ENCODE assay signal across 25 mouse cellular contexts in the genomic region with DNA sequence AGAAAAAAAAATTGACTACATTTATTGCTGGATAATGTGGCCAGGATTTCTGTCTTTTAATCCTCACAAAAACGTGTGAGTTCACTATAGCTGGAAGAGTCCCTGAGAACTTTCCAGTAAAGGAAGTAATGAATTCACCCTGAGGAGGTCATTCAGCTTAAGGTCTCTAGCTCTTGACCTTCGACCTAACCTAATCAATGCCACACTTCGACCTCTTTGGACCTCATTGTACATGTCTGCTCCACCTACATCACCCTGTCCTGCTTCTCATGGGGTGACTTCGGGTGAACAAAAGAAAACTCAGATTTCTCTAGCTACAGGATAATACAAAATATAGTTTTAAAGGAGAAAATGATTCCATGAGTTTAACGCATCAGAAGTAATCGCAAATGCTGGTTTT.
"Had no signal": no experiment of that assay in that cellular context is flagged by ENCODE, and none has a peak within 500 bp of the region (broad histone marks: within the 10 kb centered on the region; RNA-seq: fewer than 3 reads in every experiment).

No protein-coding gene starts in this region.

- H3K4me3 ChIP-seq: heart, adult 2 months; heart, embryonic 10.5 days; heart, embryonic 12.5 days; hindbrain, embryonic 10.5 days; hindbrain, embryonic 12.5 days; intestine, embryonic 15.5 days; layer of hippocampus, adult 2 months; left cerebral cortex, adult 2 months; limb, embryonic 12.5 days; liver, embryonic 12.5 days had no signal

- H3K27ac ChIP-seq: heart, adult 2 months; heart, embryonic 10.5 days; hindbrain, embryonic 10.5 days; hindbrain, embryonic 12.5 days; hindbrain, embryonic 14.5 days; intestine, embryonic 15.5 days; layer of hippocampus, adult 2 months; left cerebral cortex, adult 2 months; limb, embryonic 12.5 days; liver, embryonic 12.5 days; liver, embryonic 14.5 days had no signal

- H3K9me3 ChIP-seq: heart, embryonic 10.5 days; heart, embryonic 12.5 days; hindbrain, embryonic 10.5 days; hindbrain, embryonic 12.5 days; intestine, embryonic 15.5 days; limb, embryonic 12.5 days; liver, embryonic 12.5 days had no signal

- ATAC-seq: hindbrain, embryonic 16.5 days; inflammation-experienced regulatory T-cells, adult 6 months; intestine, embryonic 15.5 days; liver, embryonic 12.5 days had no signal

- DNase-seq: gastrocnemius, postnatal 10 days; gastrocnemius, postnatal 25 days; heart, adult 11 months; heart, adult 2 months; heart, postnatal 10 days; heart, postnatal 4 days; kidney, adult 18-20 months; kidney, adult 8-10 months; kidney, postnatal 10 days; kidney, postnatal 25 days; kidney, postnatal 4 days; liver had no signal

- H3K4me2 ChIP-seq: heart, embryonic 12.5 days; hindbrain, embryonic 12.5 days; hindbrain, embryonic 14.5 days; intestine, embryonic 15.5 days; limb, embryonic 12.5 days; liver, embryonic 12.5 days had no signal

- H3K4me1 ChIP-seq: heart, embryonic 10.5 days; heart, embryonic 12.5 days; hindbrain, embryonic 10.5 days; hindbrain, embryonic 12.5 days; intestine, embryonic 15.5 days had no signal

- H3K9ac ChIP-seq: heart, embryonic 12.5 days; hindbrain, embryonic 12.5 days; hindbrain, embryonic 14.5 days; intestine, embryonic 15.5 days; limb, embryonic 12.5 days; liver, embryonic 12.5 days; liver, embryonic 14.5 days had no signal

- H3K27me3 ChIP-seq: heart, embryonic 12.5 days; hindbrain, embryonic 12.5 days; intestine, embryonic 15.5 days; limb, embryonic 12.5 days; liver, embryonic 12.5 days had no signal

- H3K36me3 ChIP-seq: heart, embryonic 10.5 days; heart, embryonic 12.5 days; hindbrain, embryonic 10.5 days; hindbrain, embryonic 12.5 days; intestine, embryonic 15.5 days; limb, embryonic 12.5 days; liver, embryonic 12.5 days had no signal
